Mouse (Mus musculus) kidney, postnatal 10 days (tissue): ENCODE measurements at regions not wholly inside any gene's neighbourhood (a gene's known extent, or its start where the extent isn't known, plus 50 kb on each side); places are given as distances from the start of the nearest gene placed in this dataset.

Experiments used
- DNase-seq: peaks from one replicate; pipeline ENCODE4 v3.0.0; 2021; ENCODE audit warnings: mixed read lengths

DNA sequence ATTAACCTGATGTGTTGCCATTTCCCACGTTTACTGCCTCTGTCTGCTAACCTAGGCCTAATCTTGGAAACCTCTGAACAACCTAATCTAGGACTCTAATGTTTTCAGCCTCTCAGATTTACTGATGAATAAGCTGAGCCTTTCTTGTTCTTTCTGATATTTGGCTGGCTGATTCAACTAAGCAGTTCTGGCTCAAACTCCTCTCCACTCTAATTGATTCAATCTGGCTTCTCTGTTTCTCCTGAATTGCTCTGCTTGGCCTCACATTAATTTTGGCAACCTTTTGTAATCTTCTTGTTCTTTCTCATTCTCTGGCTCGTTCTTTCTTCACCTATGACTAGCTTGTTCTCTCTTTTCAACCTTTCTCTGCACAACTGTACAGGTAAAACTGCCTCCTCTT is 1561.2 kb upstream of the Zeb2 start:
- no peak for DNase-seq

GRCm38 (mm10) chr2:46669517-46670291 is 1552.5 kb upstream of the Zeb2 start:
- peak; percentile 22 for DNase-seq

GRCm38 (mm10) chr2:46666990-46667337 is 1549.8 kb upstream of the Zeb2 start:
- DNase-seq: no peak

DNA sequence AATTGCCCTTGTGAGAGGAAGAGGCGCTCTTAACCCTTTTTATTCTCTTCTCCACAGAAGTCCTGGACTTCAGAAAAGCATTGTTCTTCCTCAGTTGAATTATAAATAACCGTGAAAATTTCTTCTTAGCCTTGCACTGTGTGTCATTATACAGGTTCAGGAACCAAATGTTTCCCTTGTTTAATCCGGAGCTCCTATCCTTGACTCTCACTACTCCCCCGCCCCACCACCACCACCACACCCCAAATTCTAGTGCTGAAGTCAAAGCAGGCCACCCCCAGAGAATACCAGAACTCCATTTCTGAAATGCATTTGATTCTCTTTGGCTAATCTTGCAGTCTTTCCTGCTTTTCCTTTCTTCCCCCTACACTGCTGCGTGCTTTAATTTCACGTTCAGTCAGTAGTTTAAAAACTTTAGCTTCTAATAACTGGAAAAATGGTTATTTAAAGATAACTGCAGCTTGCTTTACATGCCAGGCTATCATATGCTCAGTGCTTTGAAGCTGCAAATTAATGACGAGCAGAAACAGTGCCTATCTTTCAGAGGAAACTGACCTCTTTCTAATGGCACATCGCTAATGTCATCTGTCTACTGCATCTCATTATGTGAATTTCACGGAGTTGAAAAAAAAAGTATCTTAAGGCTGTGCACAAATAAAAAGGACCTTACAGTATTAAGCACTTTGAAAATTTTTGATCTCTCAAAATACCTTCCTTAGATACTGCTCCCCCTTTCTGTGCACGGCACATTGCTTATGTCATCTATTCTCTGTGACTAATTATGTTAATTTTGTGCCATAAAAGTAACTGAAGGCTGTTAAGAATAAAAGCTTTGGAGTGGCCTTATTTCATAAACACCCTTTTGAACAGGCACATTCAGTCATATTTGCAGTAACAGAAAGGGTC is 1549.1 kb upstream of the Zeb2 start:
- DNase-seq: no peak

DNA sequence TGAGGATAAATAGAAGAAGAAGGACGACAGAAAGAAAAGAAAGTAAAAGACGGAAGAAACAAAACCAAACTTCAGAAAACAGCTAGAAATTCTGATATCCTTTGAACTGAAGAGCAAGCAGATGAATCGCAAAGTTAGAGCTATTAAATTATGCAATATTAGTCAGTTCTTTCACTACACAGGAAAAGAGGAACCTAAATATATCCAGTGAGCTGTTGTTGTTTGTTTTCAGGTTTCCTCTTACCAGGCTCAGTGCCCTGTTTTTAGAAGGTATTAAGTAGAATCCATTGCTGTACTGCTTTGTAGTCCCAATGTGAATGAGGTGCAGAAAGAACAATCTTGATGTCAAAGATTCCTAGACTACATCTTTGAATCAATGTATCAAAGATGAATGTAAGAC is 1544.7 kb upstream of the Zeb2 start:
- no peak for DNase-seq

DNA sequence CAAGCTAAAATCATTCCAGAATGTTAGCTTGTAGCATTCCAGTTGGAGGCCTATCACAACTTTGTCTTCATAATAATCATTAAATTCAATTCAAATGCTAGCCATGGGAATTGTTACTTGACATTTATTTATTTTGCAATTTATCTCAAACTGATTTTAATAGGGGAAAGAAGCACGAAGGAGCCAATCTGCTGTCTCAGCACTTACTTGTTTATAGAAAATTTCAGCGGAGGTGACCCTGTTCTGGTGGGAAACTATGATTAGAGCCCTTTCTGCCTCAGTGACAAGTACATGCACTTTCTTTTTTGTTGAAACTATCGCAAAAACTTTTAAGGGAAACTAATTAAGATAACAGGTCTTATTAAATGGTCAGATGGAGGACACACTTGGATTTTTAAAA is 1543.4 kb upstream of the Zeb2 start:
- no peak for DNase-seq

GRCm38 (mm10) chr2:46655289-46655688 is 1538.1 kb upstream of the Zeb2 start:
- DNase-seq: no peak

DNA sequence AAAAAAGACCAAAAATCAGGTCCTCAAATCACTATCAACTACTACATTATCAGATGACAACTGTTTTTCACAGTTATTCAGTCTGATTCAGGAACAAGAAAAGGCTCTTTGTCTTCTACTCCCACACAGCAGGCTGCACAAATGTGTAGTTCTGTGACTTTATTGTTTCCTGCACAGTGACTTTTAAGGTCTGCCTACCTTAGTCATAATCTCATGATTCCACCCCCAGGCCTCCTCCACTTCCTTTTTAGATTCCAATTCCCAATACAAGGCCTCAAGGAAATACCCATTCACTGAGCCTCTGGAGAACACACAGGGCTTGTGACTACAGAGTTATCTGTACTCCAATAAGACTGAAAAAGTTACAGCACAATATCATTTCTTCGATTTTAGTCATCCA is 1535.4 kb upstream of the Zeb2 start:
- no peak for DNase-seq

DNA sequence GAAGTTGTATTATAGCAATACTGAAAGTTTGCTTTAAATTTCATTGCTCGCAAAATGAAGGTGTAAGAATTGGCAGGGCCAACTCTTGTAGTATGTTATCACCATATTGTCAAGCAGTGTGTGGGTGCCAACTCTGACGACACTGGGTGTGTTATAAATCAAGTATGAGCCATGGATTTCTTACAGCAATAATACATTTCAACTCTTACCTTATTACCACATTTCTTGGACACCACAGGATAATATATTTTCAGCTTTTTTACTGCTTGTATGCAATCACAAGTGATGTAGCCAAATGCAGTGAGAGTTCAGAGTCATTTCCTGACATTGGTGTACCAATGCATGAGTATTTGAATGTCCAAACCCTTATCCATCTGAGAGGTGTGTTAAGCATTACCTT is 1529.2 kb upstream of the Zeb2 start:
- no peak for DNase-seq

DNA sequence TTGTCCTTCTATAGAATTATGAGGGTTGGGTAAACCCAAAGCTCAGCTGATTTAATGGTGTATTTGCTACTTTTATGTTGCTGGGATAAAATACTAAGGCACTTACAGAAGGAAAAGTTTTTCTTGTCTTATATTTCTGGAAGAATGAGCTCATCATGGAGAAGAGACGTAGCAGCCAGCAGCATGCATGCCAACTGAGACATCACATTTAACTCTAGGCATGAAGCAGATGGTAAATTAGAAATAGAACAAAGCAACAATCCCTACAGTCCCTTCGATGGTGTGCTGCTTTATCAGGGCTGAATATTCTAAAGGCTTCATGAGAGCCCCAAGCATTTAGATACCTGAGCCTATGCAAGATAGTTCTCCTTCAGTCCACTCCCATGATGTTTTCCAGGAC is 1492.0 kb upstream of the Zeb2 start:
- no peak for DNase-seq

DNA sequence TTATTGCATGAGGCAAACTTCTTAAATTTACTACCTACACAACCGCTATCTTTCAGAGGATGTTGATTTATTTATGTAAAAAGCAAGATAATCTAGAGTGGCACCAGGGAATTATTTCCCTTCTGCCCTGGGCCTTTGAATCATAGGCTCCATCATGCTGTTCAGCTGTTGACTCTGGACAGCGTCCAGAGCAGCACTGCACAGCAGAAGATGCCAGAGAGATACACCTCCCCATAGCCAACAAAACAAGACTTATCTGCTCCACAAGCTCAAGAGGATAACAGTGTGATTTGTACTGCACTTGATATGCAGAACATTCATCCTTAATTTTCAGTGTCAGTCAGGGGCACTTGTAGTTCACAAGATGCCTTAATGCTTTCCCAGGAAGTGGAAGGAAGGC is 1464.6 kb upstream of the Zeb2 start:
- no peak for DNase-seq

DNA sequence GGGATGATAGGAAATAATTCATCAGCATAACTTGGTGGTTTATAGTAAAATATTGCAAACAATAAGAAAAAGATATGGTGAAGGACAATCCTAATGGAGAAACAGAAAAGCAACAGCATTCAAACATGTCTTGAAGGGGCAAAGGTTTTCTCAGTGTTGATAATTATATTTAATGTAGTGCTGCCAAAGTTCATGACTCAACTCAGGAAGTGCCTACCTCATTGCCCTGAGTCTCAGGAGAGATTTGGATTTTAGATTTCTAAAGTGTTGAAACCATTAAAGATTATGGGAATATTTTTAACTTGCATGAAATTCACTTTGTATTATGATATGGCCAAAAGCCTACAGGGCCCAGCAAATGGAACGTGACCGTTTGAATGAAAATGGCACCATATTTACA is 1453.2 kb upstream of the Zeb2 start:
- DNase-seq: no peak

GRCm38 (mm10) chr2:46533395-46533794 is 1416.2 kb upstream of the Zeb2 start:
- no peak for DNase-seq

DNA sequence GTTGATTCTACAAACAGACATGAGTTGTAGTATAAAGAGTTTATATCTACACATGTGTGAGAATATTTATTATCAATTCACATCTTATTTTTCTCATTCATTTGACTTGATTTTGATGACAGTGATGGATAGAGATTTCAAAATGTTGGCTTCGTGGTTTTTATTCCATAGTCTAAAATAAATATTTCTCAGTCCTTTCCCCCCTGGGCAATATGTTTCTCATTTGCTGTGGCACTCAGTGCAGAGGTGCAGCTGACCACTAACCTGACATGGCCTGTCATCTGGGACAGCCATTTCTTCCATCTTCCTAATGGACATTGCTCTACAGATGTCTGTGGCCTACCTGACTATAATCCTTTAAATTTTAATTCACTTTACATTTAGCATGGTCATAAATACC is 1413.5 kb upstream of the Zeb2 start:
- DNase-seq: no peak

DNA sequence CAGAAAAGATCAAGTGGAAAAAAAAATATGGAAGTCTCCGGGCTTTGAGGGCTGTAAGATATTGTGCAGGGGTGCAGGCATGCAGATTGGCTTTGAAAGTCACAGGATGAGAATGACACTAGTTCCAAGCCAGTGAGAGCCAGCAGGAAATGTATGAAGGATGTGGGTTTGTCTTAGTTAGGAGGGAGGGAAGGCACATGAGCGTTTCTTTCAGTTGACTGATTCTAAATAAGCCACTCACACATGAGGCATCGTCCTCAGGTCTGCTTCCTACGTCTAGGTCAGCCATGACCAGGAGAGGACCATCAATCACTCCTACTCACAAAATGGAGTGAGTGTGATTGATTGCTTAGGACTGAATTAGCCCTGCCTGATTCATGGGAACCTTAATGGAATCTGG is 1408.0 kb upstream of the Zeb2 start:
- DNase-seq: no peak

DNA sequence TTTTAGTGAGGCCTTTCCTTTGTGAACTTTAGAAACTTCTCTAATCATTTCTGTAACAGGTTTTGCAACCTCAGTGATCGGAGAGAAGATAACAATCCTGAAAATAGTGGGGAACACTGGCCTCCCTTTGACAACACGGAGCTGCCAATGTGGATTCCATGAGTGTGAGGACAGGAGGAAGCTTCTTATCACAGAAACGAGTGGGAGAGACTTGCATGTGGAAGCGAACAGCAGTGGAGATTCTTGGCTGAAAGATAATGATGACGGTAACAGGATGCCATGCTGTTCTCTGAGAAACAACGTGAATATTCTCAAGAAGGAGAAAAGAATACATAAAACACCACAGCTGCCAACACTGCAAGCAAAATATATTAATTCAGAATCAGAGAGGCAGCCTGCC is 1407.4 kb upstream of the Zeb2 start:
- no peak for DNase-seq

- DNase-seq: peak; percentile 70
These were observed 1404.2 kb upstream of the Zeb2 start for GRCm38 (mm10) chr2:46521147-46521965.

GRCm38 (mm10) chr2:46512237-46513028 is 1395.2 kb upstream of the Zeb2 start:
- no peak for DNase-seq

DNA sequence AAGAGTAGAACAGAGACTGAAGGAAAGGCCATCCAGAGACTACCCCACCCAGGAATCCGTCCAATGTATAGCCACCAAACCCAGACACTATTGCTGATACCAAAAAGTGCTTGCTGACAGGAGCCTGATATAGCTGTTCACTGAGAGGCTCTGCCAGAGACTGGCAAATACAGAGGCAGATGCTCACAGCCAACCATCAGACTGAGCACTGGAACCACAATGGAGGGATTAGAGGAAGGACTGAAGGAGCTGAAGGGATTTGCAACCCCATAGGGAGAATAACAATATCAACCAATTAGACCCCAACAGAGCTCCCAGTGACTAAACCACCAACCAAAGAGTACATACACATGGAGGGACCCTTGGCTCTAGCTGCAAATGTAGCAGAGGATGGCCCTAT is 1389.8 kb upstream of the Zeb2 start:
- no peak for DNase-seq

GRCm38 (mm10) chr2:46503074-46503473 is 1385.9 kb upstream of the Zeb2 start:
- no peak for DNase-seq

GRCm38 (mm10) chr2:46492299-46492698 is 1375.1 kb upstream of the Zeb2 start:
- DNase-seq: no peak

GRCm38 (mm10) chr2:46491081-46491480 is 1373.9 kb upstream of the Zeb2 start:
- no peak for DNase-seq
